Mouse (Mus musculus): ENCODE data around the gene 4930579G24Rik. TPM values are rescaled to one million over a fixed set of nuclear protein-coding genes. Genes with fewer than 3 reads are reported as not detected.

4930579G24Rik gene
- 3.9 and 6.8 TPM in 2 replicates for total RNA-seq (2014; rRNA removed)
- polyA plus RNA-seq (2015; fragmentation: Nextera tagmentation; extraction: Ambion mirVana) = 6.5 and 7.0 TPM in 2 replicates

DNA sequence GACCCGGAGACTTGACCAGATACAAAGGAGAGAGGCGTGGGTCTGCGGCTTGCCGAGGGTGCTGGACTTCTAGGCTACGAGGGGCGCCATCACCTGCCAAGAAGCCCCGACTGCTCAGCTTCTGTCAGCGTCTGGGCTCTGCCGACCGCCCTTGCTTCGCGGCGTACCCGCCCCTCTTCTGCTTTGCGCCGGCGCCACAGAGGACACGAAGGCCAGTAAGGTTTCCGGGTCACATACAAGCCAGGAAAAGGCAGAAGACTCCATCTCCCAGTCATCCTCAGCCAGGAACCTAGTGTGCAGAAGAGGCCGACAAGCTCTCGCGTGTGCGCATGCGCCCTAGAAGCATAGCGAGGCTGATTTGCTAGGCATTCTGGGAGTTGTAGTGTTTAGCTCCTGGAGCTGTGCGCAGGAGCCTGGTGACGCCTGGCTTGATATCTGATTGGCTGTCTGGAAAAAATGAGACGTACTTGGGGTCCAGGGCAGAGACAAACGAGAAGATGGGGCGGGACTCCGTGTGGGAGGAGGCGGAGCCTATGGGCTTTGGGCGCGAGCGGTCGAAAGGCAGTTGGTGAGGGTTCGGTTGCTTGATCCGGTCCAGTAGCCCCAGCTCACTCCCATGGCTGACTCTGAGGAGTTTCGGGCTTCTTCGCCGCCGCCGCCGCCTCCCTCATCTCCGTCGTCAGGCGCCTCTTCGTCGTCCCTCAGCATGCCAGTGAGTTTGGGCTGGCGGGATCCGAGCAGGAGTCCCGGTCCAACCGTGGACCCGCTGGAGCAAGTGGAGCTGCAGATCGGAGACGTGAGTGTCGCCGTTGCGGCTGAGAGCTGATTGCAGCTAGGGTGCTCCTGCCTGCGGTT lies at the start of gene 4930579G24Rik:
Gene 4930579G24Rik (plus strand): TSS at position 519 of the 855 bp plus-strand sequence.
- no peak; the same call in 1 of the 2 replicates for TF ChIP-seq CTCF (IDR thresholded peaks at IDR 0.05; ENCODE audit: low read depth)
- peak within 1 kb of the TSS; percentile 69 for H3K4me2 ChIP-seq (ENCODE audit: low read depth, low read length)
- H3K9ac ChIP-seq (replicated peaks; ENCODE audit: low read length) = peak within 1 kb of the TSS; percentile 61
- H3K27me3 ChIP-seq (ENCODE audit: insufficient read depth, low read length) = no peaks in the 10 kb centered on the region
- no peaks in the 10 kb centered on the region for H3K4me1 ChIP-seq (ENCODE audit: insufficient read depth, low read length)
- H3K36me3 ChIP-seq (ENCODE audit: insufficient read depth, low read length) = peaks cover 6% of the 10 kb centered on the region
- DNase-seq (ENCODE audit: low spot score) = peak; percentile 100
- peak within 1 kb of the TSS; percentile 91 for H3K27ac ChIP-seq
- WGBS = 1% methylated on average over 60 of the region's 60 CpGs
- H3K9me3 ChIP-seq (ENCODE audit: low read length) = 0 out of 2 replicates have a peak, but pooled peaks cover 4% of the 10 kb centered on the region
- ATAC-seq = peak; percentile 99
- H3K4me3 ChIP-seq (ENCODE audit: low read length) = peak within 1 kb of the TSS; percentile 71

DNA sequence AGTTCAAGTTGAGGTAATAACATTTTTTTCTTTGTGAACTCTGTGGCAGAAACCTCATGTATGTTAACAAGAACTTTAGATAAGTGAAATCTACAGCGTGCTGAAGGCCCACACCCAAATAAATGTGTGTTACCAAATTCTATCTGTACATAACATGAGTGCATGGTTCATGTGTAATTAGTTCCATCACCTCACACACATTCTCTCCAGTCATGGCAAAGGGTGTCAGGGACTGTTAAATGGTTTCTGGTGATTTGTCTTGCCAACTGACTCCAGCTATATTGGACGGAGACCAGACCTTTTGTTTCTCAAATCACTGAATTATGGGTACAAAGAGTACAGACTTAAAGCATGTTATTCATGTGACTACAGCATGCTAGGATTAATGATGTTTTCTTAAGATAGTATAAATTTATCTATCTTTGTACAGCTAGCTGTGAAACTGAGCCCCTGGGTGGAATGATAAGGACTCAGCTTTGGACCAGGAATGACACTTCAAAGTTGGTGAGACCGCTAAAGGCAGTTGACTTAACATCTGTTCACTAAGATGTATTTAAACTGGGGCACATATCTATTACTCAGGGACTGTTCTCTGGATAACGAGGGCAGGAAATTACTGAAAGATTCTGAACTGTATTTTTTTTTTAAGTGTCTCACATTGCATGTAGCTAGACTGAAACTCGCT lies 48.8 kb upstream of the 4930579G24Rik start:
- 87% methylated on average over 5 of the region's 5 CpGs for WGBS
- no peaks in the 10 kb centered on the region for H3K27me3 ChIP-seq (ENCODE audit: insufficient read depth, low read length)
- no peak for ATAC-seq
- H3K9ac ChIP-seq (replicated peaks; ENCODE audit: low read length) = no peak overlapping the region
- H3K9me3 ChIP-seq (ENCODE audit: low read length) = no peaks in the 10 kb centered on the region
- H3K27ac ChIP-seq = no peak overlapping the region
- no peak for DNase-seq (ENCODE audit: low spot score)
- H3K4me3 ChIP-seq (ENCODE audit: low read length) = no peak overlapping the region
- TF ChIP-seq CTCF (IDR thresholded peaks at IDR 0.05; ENCODE audit: low read depth) = no peak
- no peaks in the 10 kb centered on the region for H3K4me1 ChIP-seq (ENCODE audit: insufficient read depth, low read length)
- no peak overlapping the region for H3K4me2 ChIP-seq (ENCODE audit: low read depth, low read length)
- H3K36me3 ChIP-seq (ENCODE audit: insufficient read depth, low read length) = no peaks in the 10 kb centered on the region

DNA sequence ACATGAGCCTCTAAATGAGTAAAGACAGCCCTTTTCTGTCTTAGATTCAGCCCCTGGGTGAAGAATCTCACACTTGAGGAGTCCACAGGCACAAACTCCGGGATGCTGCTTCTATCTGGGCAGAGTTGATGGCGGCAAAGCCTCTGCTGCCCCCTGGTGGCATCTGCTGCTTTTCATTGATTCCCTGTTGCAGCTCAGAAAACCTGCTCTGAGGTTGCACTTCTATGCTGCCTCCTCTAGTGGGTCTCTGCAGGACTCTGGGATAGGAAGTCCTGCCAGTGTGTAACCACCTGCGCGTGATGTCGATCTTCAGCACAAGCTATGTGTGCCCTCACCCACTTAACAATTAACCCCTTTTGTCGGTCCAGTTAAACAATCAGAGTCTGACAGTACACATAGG lies 42.1 kb upstream of the 4930579G24Rik start:
- H3K9ac ChIP-seq (replicated peaks; ENCODE audit: low read length) = no peak overlapping the region
- 5% methylated on average over 6 of the region's 6 CpGs for WGBS
- H3K27ac ChIP-seq = no peak overlapping the region
- no peak overlapping the region for H3K4me3 ChIP-seq (ENCODE audit: low read length)
- no peak overlapping the region for H3K4me2 ChIP-seq (ENCODE audit: low read depth, low read length)
- DNase-seq (ENCODE audit: low spot score) (peak; percentile 95), ATAC-seq (peak; percentile 81)
- peak; percentile 98 for TF ChIP-seq CTCF (IDR thresholded peaks at IDR 0.05; ENCODE audit: low read depth)
- H3K9me3 ChIP-seq (ENCODE audit: low read length) = no peaks in the 10 kb centered on the region
- no peaks in the 10 kb centered on the region for H3K27me3 ChIP-seq (ENCODE audit: insufficient read depth, low read length)
- no peaks in the 10 kb centered on the region for H3K36me3 ChIP-seq (ENCODE audit: insufficient read depth, low read length)
- H3K4me1 ChIP-seq (ENCODE audit: insufficient read depth, low read length) = no peaks in the 10 kb centered on the region

DNA sequence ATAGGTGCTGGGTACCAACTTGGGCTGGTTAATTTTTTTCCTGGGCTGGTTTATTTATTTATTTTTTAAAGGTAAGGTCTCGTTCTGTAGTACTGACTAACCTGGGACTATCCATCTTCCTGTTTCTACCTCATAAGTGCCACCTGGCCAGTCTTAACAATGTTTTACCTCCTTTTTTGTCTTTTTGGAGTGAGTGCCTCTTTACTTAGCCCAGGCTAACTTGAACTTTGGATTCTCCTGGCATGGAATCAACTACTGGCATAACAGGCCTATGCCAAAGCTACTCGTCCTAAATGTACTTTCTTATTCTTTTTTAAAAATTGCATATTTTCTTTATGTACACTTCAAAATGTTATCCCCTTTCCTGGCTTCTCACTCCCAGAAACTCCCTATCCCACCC lies 39.2 kb upstream of the 4930579G24Rik start:
- 81% methylated on average over 2 of the region's 2 CpGs for WGBS
- no peak for ATAC-seq

DNA sequence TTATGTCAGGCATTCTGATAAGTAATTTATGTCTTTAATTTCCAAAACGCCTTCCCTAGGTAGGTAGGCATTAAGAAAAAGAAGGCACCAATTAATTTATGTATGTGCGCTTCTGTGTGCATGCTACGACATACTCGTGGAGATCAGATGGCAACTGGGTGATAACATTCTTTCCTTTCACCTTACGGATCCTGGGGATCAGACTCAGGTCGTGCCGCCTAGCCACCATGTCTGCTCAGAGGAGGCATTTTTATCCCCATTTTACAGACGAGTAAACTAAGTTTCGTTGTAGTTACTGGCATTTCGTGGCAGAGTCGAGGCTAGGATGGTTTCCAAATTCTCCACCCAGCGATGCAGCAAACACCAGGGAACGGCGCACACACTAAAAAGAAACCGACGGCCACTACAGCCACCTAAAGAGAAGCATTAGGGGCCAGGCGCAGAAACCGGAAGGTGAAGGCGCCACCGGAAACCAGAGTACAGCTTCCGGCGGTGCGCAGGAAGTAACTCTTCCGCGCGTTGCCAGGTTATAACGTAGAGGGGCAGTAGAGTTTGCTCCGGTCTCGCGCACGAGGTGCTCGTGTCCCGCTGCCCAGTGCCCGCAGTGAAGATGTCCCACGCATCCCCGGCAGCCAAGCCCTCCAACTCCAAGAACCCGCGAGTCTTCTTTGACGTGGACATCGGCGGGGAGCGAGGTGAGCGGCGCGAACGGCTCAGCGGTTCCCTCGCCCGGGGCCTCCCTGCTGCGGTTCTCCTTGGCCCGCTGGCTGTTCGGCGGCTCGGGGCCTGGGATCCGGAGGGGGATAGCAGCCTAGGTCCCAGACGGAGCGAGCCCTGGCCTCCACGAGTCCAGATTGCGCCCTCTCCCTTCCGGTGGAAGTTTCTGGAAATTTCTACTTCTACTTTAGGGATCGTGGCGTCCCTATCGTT lies 37.8 kb upstream of the 4930579G24Rik start, which contains the start of gene Ppid:
Gene Ppid (plus strand): TSS at position 480 of the 930 bp plus-strand sequence.
- Histone ChIP-seq H3K27me3 (ENCODE audit: insufficient read depth, low read length) (no peaks in the 10 kb centered on the region), H3K27ac (peak within 1 kb of the TSS; percentile 76), H3K4me1 (ENCODE audit: insufficient read depth, low read length) (peaks cover 8% of the 10 kb centered on the region), H3K4me3 (ENCODE audit: low read length) (peak within 1 kb of the TSS; percentile 88), H3K4me2 (ENCODE audit: low read depth, low read length) (peak within 1 kb of the TSS; percentile 92), H3K36me3 (ENCODE audit: insufficient read depth, low read length) (peaks cover 6% of the 10 kb centered on the region), H3K9ac (replicated peaks; ENCODE audit: low read length) (peak within 1 kb of the TSS; percentile 76), H3K9me3 (ENCODE audit: low read length) (no peaks in the 10 kb centered on the region)
- peak; percentile 34 for TF ChIP-seq CTCF (IDR thresholded peaks at IDR 0.05; ENCODE audit: low read depth)
- ATAC-seq (peak; percentile 93), DNase-seq (ENCODE audit: low spot score) (peak; percentile 94)
- 4% methylated on average over 63 of the region's 63 CpGs for WGBS

More for the DNA sequence above, 39.2 kb upstream of the 4930579G24Rik start:
- Histone ChIP-seq H3K4me3 (ENCODE audit: low read length) (no peak overlapping the region), H3K9ac (replicated peaks; ENCODE audit: low read length) (no peak overlapping the region), H3K4me1 (ENCODE audit: insufficient read depth, low read length) (peaks cover 8% of the 10 kb centered on the region), H3K27ac (no peak overlapping the region), H3K27me3 (ENCODE audit: insufficient read depth, low read length) (no peaks in the 10 kb centered on the region), H3K4me2 (ENCODE audit: low read depth, low read length) (no peak overlapping the region), H3K9me3 (ENCODE audit: low read length) (no peaks in the 10 kb centered on the region), H3K36me3 (ENCODE audit: insufficient read depth, low read length) (no peaks in the 10 kb centered on the region)
- no peak for TF ChIP-seq CTCF (IDR thresholded peaks at IDR 0.05; ENCODE audit: low read depth)
- DNase-seq (ENCODE audit: low spot score) = no peak
